Mouse (Mus musculus) mammary gland, adult 2 months (tissue): Measurements from ENCODE around the gene Zfp800. TPM values are rescaled to one million over a fixed set of nuclear protein-coding genes. Genes with fewer than 3 reads are reported as not detected.

ENCODE experiments used
- polyA plus RNA-seq: library from polyadenylated mRNA; depleted of rRNA; stranded (reverse); fragments of >200 nt; gene quantifications from 2 replicates; pipeline ENCODE4 v1.2.3, GENCODE M21; 2012; ENCODE audit warnings: low replicate concordance; rRNA removed

The Zfp800 gene
- polyA plus RNA-seq = 2.7 and 5.5 TPM in 2 replicates

GRCm38 (mm10) chr6:28397681-28398203 is at the start of gene Zfp800:
Gene Zfp800 (minus strand): TSS chr6:28398005.

GRCm38 (mm10) chr6:28428290-28428689 is 30.5 kb upstream of the Zfp800 start, which contains the start of gene Gcc1:
Gene Gcc1 (minus strand): TSS chr6:28428390.

GRCm38 (mm10) chr6:28427096-28427839 is 29.5 kb upstream of the Zfp800 start, which contains the start of gene Fscn3:
Gene Fscn3 (plus strand): TSS chr6:28427789.

DNA sequence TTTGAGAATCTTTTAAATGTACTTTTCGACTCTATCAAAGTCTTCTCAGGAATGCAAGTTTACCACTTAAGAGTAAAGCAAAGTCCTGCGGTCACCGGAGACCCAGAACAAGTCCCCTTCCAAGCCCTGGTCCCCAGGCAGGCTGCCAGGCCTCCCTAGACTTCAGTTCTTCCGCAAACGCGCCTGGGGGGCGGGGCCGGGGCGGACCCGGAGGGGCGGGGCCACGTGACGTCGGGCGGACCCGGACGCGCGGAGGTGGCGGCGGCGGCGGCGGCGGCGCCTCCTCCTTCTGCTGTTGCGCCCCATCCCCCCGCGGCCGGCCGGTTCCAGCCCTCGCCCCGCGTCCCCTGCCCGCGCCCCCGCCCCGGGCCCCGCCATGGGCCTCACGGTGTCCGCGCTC is 25.5 kb upstream of the Zfp800 start, which contains the start of gene Arf5:
Gene Arf5 (plus strand): TSS at position 248 of the 400 bp plus-strand sequence.

Other genes with a start within 250 kb of the Zfp800 start
- 469 and 670 TPM in 2 replicates for gene Arf5, start 25.6 kb upstream of the Zfp800 start, polyA plus RNA-seq
- not detected in 2 replicates for gene Fscn3, start 29.8 kb upstream of the Zfp800 start, polyA plus RNA-seq
- 4.7 and 7.6 TPM in 2 replicates for gene Gcc1, start 30.4 kb upstream of the Zfp800 start, polyA plus RNA-seq
- gene Pax4, start 51.3 kb upstream of the Zfp800 start, polyA plus RNA-seq = not detected in 2 replicates
- 61.5 and 83.7 TPM in 2 replicates for gene Snd1, start 77.1 kb upstream of the Zfp800 start, polyA plus RNA-seq